Mouse (Mus musculus): ENCODE measurements around the gene Camk2g.

GRCm38 (mm10) chr14:20702741-20703381, 91.0 kb downstream of the Camk2g start, which contains the start of gene Chchd1:
- TF ChIP-seq JUND (conservative IDR thresholded peaks at IDR 0.05; ENCODE audit: low read depth, low read length) (no peak), RCOR1 (conservative IDR thresholded peaks at IDR 0.05; ENCODE audit: low read depth, low read length) (0 out of 2 replicates have a peak, but pooled peaks have one; percentile 72), ZKSCAN1 (IDR thresholded peaks at IDR 0.05; ENCODE audit: borderline replicate concordance, low read depth, low read length) (no peak), POLR2A (IDR thresholded peaks at IDR 0.05; ENCODE audit: low read depth, low read length) (peak; percentile 94), MAZ (IDR thresholded peaks at IDR 0.05; ENCODE audit: low read depth, low read length) (0 out of 2 replicates have a peak, but pooled peaks have one; percentile 61), POLR2AphosphoS2 (IDR thresholded peaks at IDR 0.05; ENCODE audit: low read depth, low read length) (peak; percentile 68; the same call in 1 of the 2 replicates), MAFK (IDR thresholded peaks at IDR 0.05; ENCODE audit: insufficient replicate concordance, low read length) (no peak), HCFC1 (IDR thresholded peaks at IDR 0.05; ENCODE audit: low read depth, low read length) (peak; percentile 90), NRF1 (IDR thresholded peaks at IDR 0.05; ENCODE audit: low read depth, low read length) (peak; percentile 77), SMC3 (IDR thresholded peaks at IDR 0.05; ENCODE audit: low read depth, low read length) (no peak)
